Mouse (Mus musculus): ENCODE measurements around the gene 2900011O08Rik.

GRCm38 (mm10) chr16:14025091-14025990 lies 38.9 kb downstream of the 2900011O08Rik start:
- TF ChIP-seq POLR2A (IDR thresholded peaks at IDR 0.05; ENCODE audit: borderline replicate concordance, low read depth, low read length) (no peak), CTCF (IDR thresholded peaks at IDR 0.05; ENCODE audit: low read depth, low read length) (no peak)

All from bone marrow macrophage, adult 2 months (primary cell).